Comparison of ENCODE assay signal across 8 mouse cellular contexts in the genomic region with DNA sequence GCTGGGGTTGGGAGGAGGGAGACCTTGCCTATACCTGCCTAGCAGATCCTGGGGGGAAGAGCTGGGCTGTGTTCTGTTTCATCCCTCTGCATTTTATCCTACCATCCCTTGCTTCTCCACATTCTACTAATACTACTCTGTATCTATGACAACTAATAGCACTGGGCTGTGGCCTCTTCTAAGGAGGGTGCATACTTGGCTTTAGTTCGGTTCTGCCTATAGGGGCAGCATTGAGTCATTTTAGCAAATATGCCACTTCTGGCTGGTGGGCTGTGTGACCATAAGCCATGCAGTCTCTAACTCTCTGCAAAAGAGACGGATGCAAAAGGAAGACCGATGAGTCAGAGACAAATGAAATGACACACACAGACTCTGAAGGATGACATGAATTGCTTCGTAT.
DNase-seq lines count a peak whose midpoint lies in the region; ATAC-seq and TF ChIP-seq lines count a peak whose summit lies in the region.
"Not testable (repeated sequence)": the region's sequence is repeated elsewhere in the genome, so short reads cannot be mapped to it uniquely, and the experiment has no call there.

No protein-coding gene starts in this region.

- TF ChIP-seq POLR2A in brain, embryonic 14.5 days (IDR thresholded peaks at IDR 0.05; ENCODE audit: borderline replicate concordance, extremely low read depth, insufficient read depth, insufficient read length, poor library complexity, severe bottlenecking) = not testable (repeated sequence)

- not testable (repeated sequence) for H3K9ac ChIP-seq in embryonic facial prominence, embryonic 11.5 days (replicated peaks; ENCODE audit: low read length); intestine, embryonic 15.5 days; lung, postnatal 0 days (replicated peaks; ENCODE audit: low read depth)

- ATAC-seq in embryonic facial prominence, embryonic 11.5 days (replicated peaks; ENCODE audit: insufficient number of reproducible peaks, low FRiP score, low TSS enrichment, low read depth) = not testable (repeated sequence)
- ATAC-seq in granulocyte monocyte progenitor cell, adult 5-6 weeks (replicated peaks; ENCODE audit: poor library complexity, severe bottlenecking) = peak; percentile 41; the same call in 1 of the 2 replicates
- peak; percentile 54 for ATAC-seq in intestine, embryonic 15.5 days
- peak; percentile 48 for ATAC-seq in lung, postnatal 0 days

- not testable (repeated sequence) for H3K9me3 ChIP-seq in embryonic facial prominence, embryonic 11.5 days (replicated peaks; ENCODE audit: control insufficient read depth, low read length); intestine, embryonic 15.5 days; lung, postnatal 0 days (ENCODE audit: low read length)

- 12% methylated on average over 4 of the region's 4 CpGs for WGBS in embryonic facial prominence, embryonic 11.5 days
- WGBS in intestine, embryonic 15.5 days = 17% methylated on average over 4 of the region's 4 CpGs
- WGBS in lung, postnatal 0 days = 15% methylated on average over 4 of the region's 4 CpGs

- not testable (repeated sequence) for H3K36me3 ChIP-seq in embryonic facial prominence, embryonic 11.5 days (replicated peaks; ENCODE audit: control insufficient read depth, insufficient read depth, low read depth, low read length); intestine, embryonic 15.5 days; lung, postnatal 0 days (ENCODE audit: insufficient read depth, low read length)

- H3K27me3 ChIP-seq in embryonic facial prominence, embryonic 11.5 days (ENCODE audit: control insufficient read depth, insufficient read depth, low read length); intestine, embryonic 15.5 days (replicated peaks); lung, postnatal 0 days (replicated peaks; ENCODE audit: insufficient read depth, low read length): not testable (repeated sequence)

- H3K4me2 ChIP-seq in embryonic facial prominence, embryonic 11.5 days (ENCODE audit: low read depth, low read length) = not testable (repeated sequence)
- H3K4me2 ChIP-seq in intestine, embryonic 15.5 days (replicated peaks) = 0 out of 2 replicates have a peak overlapping the region, but pooled peaks have one; percentile 19
- H3K4me2 ChIP-seq in lung, postnatal 0 days (replicated peaks; ENCODE audit: low read depth, low read length) = peak overlapping the region; percentile 8; the same call in 1 of the 2 replicates

- H3K4me3 ChIP-seq in embryonic facial prominence, embryonic 11.5 days (ENCODE audit: low read depth, low read length); intestine, embryonic 15.5 days (replicated peaks); lung, postnatal 0 days (ENCODE audit: low read depth, low read length): not testable (repeated sequence)

- not testable (repeated sequence) for H3K4me1 ChIP-seq in embryonic facial prominence, embryonic 11.5 days (ENCODE audit: control insufficient read depth, insufficient read depth, low read length); lung, postnatal 0 days (ENCODE audit: insufficient read depth, low read depth, low read length)
- peaks cover 24% of the 10 kb centered on the region for H3K4me1 ChIP-seq in intestine, embryonic 15.5 days (replicated peaks)

- peak; percentile 47 for DNase-seq in 416B (ENCODE audit: low read depth)
- DNase-seq in brain, embryonic 14.5 days (ENCODE audit: low read depth) = peak; percentile 43
- peak; percentile 63 for DNase-seq in embryonic facial prominence, embryonic 11.5 days (ENCODE audit: low spot score)
- DNase-seq in layer of hippocampus, postnatal 14 days (ENCODE audit: low spot score in 2 of 2) = peak; percentile 12 to 22
- peak; percentile 63 for DNase-seq in lung, postnatal 0 days (ENCODE audit: low spot score)
- DNase-seq in retina, postnatal 1 day = peak; percentile 63

- TF ChIP-seq EP300 in lung, postnatal 0 days (IDR thresholded peaks at IDR 0.05) = not testable (repeated sequence)

- TF ChIP-seq CTCF in brain, embryonic 14.5 days (IDR thresholded peaks at IDR 0.05; ENCODE audit: borderline replicate concordance, extremely low read depth, insufficient read depth, insufficient read length) = peak; percentile 39; the same call in 1 of the 2 replicates
- peak; percentile 69 for TF ChIP-seq CTCF in lung, postnatal 0 days (IDR thresholded peaks at IDR 0.05)

- not testable (repeated sequence) for H3K27ac ChIP-seq in embryonic facial prominence, embryonic 11.5 days (replicated peaks; ENCODE audit: low read depth, low read length); intestine, embryonic 15.5 days; lung, postnatal 0 days (ENCODE audit: low read length)
